Mouse (Mus musculus) ES-E14 (cell line): ENCODE data around the gene Padi2.

Experiments used
- CHD2 ChIP-seq: IDR thresholded peaks from 2 replicates; pipeline ENCODE4 v1.6.1; 2014; ENCODE audit warnings: mild to moderate bottlenecking, low read depth, low read length, inconsistent platforms
- HCFC1 ChIP-seq: IDR thresholded peaks from 2 replicates; pipeline ENCODE4 v1.6.1; 2012; ENCODE audit warnings: low read length, inconsistent platforms, borderline replicate concordance; ENCODE audit not compliant: insufficient read depth
- MAFK ChIP-seq: IDR thresholded peaks from 2 replicates; pipeline ENCODE4 v1.6.1; 2014; ENCODE audit warnings: mild to moderate bottlenecking, low read depth, low read length, inconsistent platforms; ENCODE audit not compliant: insufficient read depth
- ZC3H11A ChIP-seq: IDR thresholded peaks from 2 replicates; pipeline ENCODE4 v1.6.1; 2012; ENCODE audit warnings: low read depth, mild to moderate bottlenecking, inconsistent platforms, low read length, borderline replicate concordance

DNA sequence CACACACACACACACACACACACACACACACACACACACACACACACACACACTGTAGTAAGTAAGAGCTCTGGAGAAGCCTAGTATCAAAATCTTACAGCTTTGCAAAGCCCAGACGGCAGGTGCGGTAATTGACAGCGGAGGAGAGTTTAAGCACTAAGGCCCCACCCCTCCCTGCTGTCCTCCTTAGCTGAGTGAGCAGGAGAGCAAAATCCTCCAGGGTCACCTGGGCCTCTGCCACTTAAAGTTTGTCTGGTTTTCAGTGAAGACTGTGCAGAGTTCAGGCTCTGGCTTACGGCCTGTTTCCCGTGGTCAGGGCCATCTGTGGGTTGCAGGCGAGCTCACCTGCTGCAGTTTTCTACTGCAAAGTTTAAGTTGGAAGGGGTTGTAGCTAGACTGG lies 42.3 kb downstream of the Padi2 start:
- no peak for TF ChIP-seq MAFK
- TF ChIP-seq CHD2, result no peak
- TF ChIP-seq HCFC1, result no peak
- TF ChIP-seq ZC3H11A, result no peak
